Mouse (Mus musculus) left cerebral cortex, adult 11 months (tissue): ENCODE measurements around the gene Ctse.
A peak's percentile ranks its signal among the peaks of the same experiment; 100 is the strongest.
"Not testable (repeated sequence)": the region's sequence is repeated elsewhere in the genome, so short reads cannot be mapped to it uniquely, and the experiment has no call there.

ENCODE experiments used
- DNase-seq: peaks from one replicate; pipeline ENCODE4 v3.0.0; 2022; ENCODE audit warnings: low spot score

The Ctse gene

GRCm38 (mm10) chr1:131637791-131638540 lies at the start of gene Ctse:
Gene Ctse, plus strand, starts transcription at chr1:131638306.
- no peak for DNase-seq

DNA sequence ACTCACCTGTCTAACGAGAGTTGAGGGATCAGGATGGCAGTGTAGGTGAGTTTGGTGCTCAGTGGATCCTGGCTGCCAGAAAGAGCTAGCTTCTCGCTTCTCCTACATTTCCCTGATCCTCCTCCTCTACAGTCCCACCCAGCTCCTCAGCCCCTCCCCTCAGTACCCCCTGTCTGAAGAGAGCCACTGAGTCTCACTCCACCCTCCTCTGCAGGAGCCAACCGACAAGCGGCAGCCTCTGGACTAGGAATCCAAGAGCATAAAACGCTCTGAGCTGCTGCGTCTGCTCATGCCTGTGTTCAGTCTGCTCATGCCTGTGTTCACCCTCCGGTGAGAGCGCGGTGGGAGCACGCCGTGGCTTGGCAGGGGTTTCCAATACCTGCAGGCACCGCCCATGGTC lies 39.2 kb upstream of the Ctse start, which contains the start of gene Avpr1b:
TSS of gene Avpr1b (plus strand) at position 335 of the 400 bp plus-strand sequence.
- DNase-seq: no peak

DNA sequence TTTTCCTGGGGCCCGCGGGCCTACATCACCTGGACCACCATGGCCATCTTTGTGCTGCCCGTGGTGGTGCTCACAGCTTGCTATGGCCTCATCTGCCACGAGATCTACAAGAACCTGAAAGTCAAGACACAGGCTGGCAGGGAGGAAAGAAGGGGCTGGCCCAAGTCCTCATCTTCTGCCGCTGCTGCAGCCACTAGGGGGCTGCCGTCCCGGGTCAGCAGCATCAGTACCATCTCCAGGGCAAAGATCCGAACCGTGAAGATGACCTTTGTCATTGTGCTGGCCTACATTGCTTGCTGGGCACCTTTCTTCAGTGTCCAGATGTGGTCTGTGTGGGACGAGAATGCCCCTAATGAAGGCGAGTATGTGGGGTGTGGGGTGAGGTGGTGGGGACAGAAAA lies 37.8 kb upstream of the Ctse start:
- no peak for DNase-seq

DNA sequence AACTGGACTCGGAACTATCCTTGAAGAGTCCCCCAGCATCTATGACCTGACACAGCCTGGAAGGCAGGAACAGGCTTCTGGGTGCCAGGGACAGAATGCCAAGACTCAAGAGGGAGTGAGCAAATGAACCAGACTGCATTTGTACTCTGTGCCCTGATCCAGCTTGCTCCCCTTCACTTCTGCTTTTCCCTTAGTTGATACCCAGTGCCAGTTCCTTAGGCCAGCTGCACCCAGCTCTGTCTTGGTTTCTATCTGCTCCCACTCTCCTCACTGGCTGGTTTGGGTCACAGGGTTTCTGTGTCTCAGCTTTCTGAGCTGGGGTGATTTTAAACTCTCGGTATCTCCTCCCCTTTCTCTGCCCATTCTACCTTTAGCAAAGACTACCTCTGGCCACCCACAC lies 31.4 kb upstream of the Ctse start:
- no peak for DNase-seq

DNA sequence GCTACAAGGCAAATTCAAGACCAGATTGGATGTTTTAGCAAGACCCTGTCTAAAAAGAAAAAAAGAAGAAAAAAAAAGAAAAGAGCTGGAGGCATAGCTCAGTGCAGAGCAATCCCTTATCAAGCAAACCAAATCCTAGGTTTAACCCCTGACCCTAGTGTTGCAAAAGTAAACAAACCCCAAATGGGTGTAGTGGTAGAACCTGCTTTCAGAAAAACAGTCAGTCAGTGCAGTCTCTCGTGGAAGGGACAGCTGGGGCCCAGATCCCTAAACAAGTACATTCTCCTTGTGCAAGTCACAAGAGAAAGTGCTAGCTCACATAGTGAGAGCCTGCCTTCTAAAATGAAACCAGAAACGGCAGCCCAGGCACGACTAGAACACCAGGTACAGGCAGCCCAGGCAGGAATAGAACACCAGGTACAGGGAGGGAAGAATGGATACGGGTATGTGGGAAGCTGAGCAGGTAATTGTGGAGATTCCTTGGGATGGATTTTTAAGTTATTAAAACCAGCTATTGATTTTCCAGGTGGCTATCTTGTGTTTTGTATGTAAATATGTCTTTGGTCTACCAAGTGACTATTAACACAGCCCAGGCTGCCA lies 25.4 kb upstream of the Ctse start:
- no peak for DNase-seq

DNA sequence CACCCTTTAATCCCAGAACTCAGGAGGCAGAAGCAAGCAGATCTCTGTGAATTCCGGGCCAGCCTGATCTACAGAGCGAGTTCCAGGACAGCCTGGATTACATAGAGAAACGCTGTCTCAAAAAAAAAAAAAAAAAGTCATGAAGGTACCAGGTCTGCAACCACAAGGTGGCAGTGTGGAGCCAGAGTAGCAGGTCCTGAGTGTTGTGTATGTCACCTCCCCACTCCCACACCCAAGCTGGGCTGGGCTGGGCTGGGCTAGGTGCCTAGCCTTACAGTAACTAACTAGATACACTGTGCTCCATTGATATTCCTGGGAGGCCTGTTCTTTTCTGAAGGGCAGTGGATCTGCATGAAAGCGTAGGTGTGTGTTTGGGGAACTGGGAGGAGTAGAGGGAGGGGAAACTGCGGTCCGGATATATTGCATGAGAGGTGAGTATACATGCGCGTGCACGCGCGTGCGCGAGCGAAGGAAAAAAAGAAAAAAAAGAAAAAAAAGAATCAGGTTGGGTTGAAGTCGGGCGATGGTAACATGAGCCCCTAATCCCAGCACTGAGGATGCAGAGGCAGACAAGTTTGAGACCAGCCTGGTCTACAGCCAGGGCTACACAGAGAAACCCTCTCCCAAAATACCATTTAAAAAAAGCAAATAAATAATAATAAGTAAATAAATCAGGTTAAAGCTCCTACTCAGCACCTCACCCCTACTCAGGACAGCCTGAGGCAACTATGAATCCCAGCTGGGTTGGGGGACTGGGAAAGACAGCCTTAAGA lies 24.6 kb upstream of the Ctse start:
- DNase-seq: peak; percentile 14

DNA sequence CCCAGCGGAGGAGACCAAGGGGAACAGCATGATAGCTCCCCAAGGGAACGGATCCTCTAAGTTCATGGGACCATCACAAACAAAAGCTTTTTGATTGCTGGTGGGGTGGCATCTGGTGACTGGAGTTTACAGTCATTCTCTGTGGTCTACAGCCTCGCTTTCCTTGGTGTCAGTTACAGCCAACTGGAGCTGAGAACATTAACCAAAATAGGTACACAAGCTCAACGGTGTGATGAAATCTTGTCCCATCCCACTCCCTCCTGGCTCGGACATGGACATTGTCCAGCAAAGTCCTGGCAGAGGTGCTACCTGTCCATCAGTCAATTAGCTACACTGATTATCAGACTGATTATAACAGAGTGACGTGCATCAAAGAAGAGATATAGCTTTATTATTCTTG lies 23.5 kb upstream of the Ctse start:
- no peak for DNase-seq

DNA sequence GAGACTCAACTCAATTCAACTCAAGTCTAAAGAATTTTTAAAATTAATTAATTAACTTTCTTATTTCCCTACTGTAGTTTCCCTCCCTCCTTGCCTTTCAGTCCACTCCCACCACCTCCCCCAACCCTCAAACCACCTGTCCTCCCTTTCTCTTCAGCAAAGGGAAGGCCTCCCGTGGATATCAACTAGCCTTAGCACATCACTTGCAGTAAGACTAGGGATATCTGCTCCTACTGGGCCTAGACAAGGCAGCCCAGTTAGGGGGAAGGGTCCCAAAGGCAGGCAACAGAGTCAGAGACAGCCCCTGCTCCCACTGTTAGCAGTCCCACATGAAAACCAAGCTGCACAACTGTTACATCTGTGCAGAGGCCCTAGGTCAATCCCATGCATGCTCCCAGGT lies 22.0 kb upstream of the Ctse start:
- DNase-seq: no peak

DNA sequence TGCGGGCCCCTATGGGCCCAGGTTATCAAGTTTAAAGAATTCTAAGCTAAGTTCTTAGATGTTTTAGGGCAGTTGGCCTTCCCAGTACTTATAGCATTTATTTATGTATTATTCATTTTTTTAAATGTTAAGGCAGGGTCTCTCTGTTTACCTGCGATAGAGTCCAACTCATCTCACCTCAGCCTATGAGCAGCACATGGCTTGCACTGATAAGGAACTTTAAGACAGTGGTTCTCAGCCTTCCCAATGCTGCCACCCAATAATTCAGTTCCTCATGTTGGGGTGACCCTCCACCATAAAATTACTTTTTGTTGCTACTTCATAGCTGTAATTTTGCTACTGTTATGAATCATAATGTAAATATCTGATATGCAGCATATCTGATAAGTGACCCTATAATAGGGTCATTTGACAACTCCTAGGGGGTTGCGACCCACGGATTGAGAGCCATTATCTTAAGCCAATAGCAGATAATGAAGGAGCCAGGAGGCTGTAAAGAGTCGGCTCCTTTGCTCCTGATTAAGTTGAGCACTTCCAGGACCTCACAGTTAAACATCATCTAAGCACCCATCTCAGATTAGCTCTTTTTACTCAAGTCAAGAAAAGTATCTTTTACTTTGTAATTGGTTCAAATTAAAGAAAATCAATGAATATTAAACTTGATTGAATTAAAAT lies 21.4 kb upstream of the Ctse start:
- no peak for DNase-seq

GRCm38 (mm10) chr1:131618576-131618975 lies 19.5 kb upstream of the Ctse start:
- no peak for DNase-seq

DNA sequence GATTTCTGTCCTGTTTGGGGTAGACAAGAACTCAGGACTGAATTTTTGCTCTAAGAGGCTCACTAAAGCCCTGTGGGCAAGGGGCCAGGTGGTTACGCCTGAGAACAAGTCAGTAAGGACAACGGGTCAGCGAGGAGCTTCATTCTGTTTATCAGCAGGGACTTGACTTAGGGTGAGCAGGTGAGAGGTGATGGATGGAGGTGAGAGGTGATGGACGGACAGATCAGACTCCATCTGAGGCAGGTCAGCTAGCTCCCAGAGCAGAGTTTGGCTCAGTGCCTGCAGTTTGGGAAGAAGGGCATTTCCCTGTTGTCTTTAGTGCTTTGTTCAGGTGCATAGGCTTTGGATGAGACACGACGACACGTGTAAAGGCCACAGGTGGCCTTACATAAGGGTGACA lies 18.8 kb upstream of the Ctse start:
- no peak for DNase-seq

DNA sequence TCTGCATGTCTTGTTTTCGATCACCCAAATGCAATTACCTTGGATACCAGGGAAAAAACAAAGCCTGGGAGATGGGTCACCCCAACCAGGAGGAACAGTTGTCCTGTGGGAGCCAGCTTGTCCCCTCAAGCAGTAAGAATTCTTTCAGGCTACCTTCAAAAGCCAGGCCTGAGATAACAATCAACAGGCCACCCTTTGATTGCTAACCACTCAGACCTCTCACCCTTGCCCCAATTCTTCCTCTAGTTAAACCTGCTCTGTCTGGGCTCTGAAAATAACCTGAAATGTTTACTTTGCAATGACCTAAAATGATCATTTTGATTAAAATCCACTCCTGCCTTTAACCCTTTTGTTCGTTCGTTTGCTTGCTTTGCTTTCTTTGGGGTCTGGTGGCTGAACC lies 14.5 kb upstream of the Ctse start:
- DNase-seq: no peak

DNA sequence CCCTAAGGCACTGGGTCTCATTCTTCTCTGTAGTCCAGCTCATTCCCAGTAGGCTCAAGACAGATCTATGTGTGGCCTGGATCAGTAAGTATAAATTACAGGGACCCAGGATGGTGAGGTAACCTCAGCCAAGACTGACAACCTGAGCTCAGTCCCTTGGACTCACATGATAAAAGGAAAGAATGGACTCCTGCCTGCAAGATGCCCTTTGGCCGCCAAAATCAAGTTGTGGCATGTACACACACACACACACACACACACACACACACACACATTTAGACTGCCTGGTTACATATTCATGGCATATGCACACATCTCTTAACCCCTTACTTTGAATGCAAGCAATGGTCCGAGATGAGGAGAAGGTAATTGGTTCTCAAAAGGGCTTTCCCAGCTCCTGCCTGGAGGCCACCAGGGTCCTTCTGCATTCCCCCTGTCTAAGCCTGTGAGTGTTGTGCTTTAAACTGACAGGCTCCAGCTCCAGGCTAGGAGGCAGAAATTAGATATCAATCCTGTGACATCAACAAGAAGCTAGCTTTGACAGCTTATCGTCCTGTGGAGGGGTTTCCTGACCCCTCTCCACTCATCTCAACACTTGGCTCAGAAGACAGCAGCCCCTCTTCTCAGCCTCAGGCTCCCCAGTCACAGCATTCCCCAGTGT lies 13.8 kb upstream of the Ctse start:
- DNase-seq: no peak

- no peak for DNase-seq
Observed at GRCm38 (mm10) chr1:131626200-131626599, 11.9 kb upstream of the Ctse start.

- not testable (repeated sequence) for DNase-seq
Observed at GRCm38 (mm10) chr1:131632216-131632615, 5.9 kb upstream of the Ctse start.

GRCm38 (mm10) chr1:131634495-131634894 lies 3.6 kb upstream of the Ctse start:
- DNase-seq: no peak

DNA sequence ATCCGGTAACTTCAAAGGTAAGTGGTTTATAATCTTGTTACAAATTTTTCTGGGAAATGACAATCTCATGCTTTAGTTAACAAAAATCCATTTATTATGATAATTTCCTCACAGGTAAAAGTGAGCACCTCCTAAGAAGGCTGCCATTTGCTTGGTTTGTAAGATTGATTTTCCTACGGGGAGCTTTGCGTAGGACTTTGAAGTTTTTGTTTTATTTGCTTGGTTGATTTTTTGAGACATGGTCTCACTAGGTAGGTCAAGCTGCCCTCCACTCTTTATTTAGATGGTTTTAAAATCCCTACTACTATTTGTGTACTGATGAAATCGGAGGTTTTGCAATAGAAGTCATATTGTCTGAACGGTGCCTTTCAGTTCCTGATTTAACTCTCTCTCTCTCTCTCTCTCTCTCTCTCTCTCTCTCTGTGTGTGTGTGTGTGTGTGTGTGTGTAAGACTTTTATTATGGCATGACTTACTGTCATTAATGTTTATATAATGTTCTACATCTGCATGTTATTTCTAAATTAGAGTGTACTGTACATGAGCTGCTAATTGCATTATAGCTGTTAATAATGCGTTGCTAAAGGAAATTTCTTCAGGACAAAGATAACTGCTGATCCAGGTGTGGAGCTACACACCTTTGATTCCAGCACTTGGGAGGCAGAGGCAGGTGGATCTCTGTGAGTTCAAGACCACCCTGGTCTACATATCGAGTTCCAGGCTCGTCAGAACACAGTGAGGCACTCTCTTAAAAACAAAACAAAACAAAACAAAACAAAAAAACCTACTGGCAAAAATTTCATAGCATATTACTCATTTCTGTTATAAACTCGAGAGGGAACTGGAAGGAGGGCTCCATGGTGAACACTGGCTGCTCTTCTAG lies 675 bp downstream of the Ctse start:
- DNase-seq: no peak

DNA sequence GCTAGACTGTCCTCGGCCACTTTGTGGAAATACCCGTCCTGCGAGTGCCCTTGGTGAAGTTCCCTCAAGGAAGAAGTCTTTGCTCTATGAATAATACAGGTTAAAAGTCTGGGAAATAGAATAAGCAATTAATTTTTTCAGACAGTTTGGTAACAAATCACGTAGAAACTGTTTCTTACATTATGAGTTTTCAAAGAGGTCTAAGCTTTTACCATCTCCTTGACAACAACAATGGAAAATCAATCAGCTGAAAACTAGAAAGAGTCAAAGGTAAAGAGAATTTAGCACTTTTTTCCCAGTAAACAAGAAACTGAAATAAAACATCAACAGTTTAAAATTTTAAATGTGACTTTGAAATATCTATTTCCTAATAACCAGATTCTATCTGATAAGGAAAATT lies 2.0 kb downstream of the Ctse start:
- no peak for DNase-seq

GRCm38 (mm10) chr1:131641565-131641964 lies 3.5 kb downstream of the Ctse start:
- DNase-seq: no peak

DNA sequence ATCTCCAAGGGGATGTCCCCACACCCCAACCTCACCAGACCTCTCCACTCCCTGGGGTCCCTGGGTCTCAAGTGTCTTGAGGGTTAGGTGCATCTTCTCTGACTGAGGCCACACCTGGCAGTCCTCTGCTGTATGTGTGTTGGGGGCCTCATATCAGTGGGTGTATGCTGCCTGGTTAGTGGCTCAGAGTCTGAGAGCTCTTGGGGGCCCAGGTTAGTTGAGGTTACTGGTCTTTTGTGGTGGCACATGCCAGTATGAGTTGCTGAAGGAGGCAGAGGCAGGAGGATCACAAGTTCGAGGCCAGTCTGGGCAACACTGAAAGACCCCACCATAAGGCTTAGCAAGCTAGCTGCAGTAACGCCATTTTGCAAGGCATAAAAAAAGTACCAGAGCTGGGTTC lies 4.1 kb downstream of the Ctse start:
- DNase-seq: no peak
